Mouse (Mus musculus) embryonic fibroblast, embryonic 13.5 days (primary cell): Measurements from ENCODE around the gene Vstm5.

Experiments
- CTCF ChIP-seq: IDR thresholded peaks from 2 replicates; pipeline ENCODE4 v1.5.1; 2011; ENCODE audit warnings: mild to moderate bottlenecking, control low read depth, low read length, moderate library complexity, borderline replicate concordance; ENCODE audit not compliant: insufficient read depth
- POLR2A ChIP-seq: IDR thresholded peaks from 2 replicates; pipeline ENCODE4 v1.6.1; 2011; ENCODE audit warnings: low read depth, mild to moderate bottlenecking, control low read depth, low read length, moderate library complexity

DNA sequence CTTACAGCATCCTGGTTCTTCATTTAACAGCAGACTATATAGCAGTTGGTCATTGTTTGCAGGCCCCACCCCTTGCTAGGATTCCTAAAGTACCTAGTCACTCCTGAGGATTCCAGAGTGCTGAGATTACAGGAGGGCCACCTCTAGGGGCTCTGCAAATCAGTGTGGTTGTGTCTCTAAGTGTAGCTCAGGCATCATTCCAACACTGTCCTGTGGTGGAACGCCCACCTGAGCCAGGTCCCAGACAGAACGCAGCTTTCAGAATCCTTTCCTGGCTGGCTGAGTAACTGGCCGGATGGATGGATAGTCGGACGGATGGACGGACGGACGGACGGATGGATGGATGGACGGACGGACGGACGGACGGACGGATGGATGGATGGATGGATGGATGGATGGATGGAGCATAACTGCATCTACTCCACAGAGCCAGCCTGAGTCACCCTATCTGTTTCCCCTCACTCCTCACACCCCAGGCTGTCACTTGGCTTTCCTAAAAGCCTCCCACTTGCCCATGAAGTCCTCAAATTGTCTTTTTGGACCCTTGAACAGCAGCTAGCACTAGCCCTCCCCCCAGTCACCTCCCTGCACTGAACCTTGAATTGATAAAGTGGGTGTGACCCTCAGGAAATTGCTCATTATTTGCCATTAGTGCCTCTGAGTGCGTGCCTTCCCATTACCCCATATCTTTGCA lies 401 bp upstream of the Vstm5 start:
- TF ChIP-seq POLR2A (no peak), CTCF (no peak)
